In genomic region chr11:69426246-69426645, GRCm38 (mm10) we compare ENCODE assay signal across 34 mouse cellular contexts.
"Had no signal": no experiment of that assay in that cellular context is flagged by ENCODE, and none has a peak within 500 bp of the region (broad histone marks: within the 10 kb centered on the region; RNA-seq: fewer than 3 reads in every experiment).

No protein-coding gene starts in this region.

- H3K9me3 ChIP-seq: heart, embryonic 10.5 days; heart, embryonic 12.5 days; heart, embryonic 13.5 days; heart, embryonic 15.5 days; hindbrain, embryonic 10.5 days; hindbrain, embryonic 12.5 days; hindbrain, embryonic 13.5 days; hindbrain, embryonic 15.5 days; intestine, embryonic 15.5 days; kidney, embryonic 15.5 days had no signal

- DNase-seq: heart, adult 2 months; heart, postnatal 10 days; heart, postnatal 14 days; heart, postnatal 36 days; heart, postnatal 4 days; kidney, adult 11 months; kidney, adult 18-20 months; kidney, adult 2 months; kidney, adult 8-10 months; kidney, adult 9 months; kidney, postnatal 10 days; kidney, postnatal 14 days; kidney, postnatal 36 days; kidney, postnatal 4 days; layer of hippocampus, adult 9-11 months; layer of hippocampus, postnatal 36 days had no signal

- H3K27ac ChIP-seq: heart, adult 2 months; heart, embryonic 10.5 days; heart, embryonic 13.5 days; heart, embryonic 15.5 days; hindbrain, embryonic 10.5 days; hindbrain, embryonic 12.5 days; hindbrain, embryonic 13.5 days; hindbrain, embryonic 14.5 days; hindbrain, embryonic 15.5 days; hindbrain, postnatal 0 days; intestine, embryonic 15.5 days; kidney, embryonic 15.5 days; kidney, postnatal 0 days; layer of hippocampus, adult 2 months had no signal

- H3K9ac ChIP-seq: heart, embryonic 12.5 days; heart, embryonic 13.5 days; heart, embryonic 15.5 days; hindbrain, embryonic 12.5 days; hindbrain, embryonic 13.5 days; hindbrain, embryonic 14.5 days; hindbrain, embryonic 15.5 days; intestine, embryonic 15.5 days; kidney, embryonic 15.5 days had no signal

- H3K36me3 ChIP-seq: heart, embryonic 10.5 days; heart, embryonic 12.5 days; heart, embryonic 13.5 days; heart, embryonic 15.5 days; hindbrain, embryonic 10.5 days; hindbrain, embryonic 12.5 days; hindbrain, embryonic 13.5 days; hindbrain, embryonic 15.5 days; intestine, embryonic 15.5 days; kidney, embryonic 15.5 days had no signal

- H3K4me2 ChIP-seq: heart, embryonic 11.5 days; heart, embryonic 12.5 days; heart, embryonic 13.5 days; heart, embryonic 15.5 days; hindbrain, embryonic 12.5 days; hindbrain, embryonic 13.5 days; hindbrain, embryonic 14.5 days; hindbrain, embryonic 15.5 days; intestine, embryonic 15.5 days; kidney, embryonic 15.5 days had no signal

- ATAC-seq: hindbrain, embryonic 16.5 days; hindbrain, postnatal 0 days; inflammation-experienced regulatory T-cells, adult 6 months; intestine, embryonic 15.5 days; intestine, postnatal 0 days had no signal

- H3K4me3 ChIP-seq: heart, adult 2 months; heart, embryonic 10.5 days; heart, embryonic 12.5 days; heart, embryonic 13.5 days; heart, embryonic 15.5 days; hindbrain, embryonic 10.5 days; hindbrain, embryonic 12.5 days; hindbrain, embryonic 13.5 days; hindbrain, embryonic 15.5 days; intestine, embryonic 15.5 days; kidney, embryonic 15.5 days; layer of hippocampus, adult 2 months had no signal
